Mouse (Mus musculus): ENCODE measurements around the gene Ppfibp1.

The Ppfibp1 gene

DNA sequence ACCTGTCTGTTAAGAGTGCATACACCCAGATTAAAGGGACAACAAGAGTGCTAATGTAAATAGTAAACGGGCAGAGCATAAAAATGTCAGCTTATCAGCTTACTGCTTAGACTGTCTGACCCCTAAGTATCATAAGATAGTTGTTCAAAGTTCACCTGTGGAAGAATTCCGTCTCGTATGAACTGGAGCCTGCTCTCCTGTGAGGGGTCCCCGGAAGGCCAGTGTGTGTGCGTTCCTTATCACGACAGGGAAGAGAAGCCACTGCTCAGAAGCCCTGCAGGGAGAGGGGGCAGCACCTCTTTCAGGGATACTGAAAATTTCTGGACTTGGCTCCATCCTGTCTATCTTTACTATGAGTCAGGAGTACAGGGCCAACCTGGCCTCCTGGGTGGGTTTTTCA is 108.7 kb downstream of the Ppfibp1 start:
- no peak for DNase-seq

DNA sequence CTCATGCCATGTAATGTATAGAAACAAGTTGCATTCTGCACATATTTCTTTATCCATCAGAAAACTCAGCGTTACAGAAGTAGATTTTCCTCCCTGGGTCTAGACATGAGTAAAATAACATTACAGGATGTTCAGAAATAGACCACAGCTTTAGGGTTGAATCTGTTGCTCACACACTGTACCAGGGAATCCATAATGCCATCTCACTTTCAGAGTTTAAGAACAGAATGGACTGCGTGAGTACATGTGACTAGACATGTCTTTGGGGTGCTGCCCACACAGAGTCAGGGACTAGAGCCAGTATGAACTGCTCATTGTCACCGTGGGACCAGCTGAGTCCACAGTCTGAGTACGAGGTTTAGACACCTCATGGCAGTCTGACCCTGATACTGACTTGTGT is 110.4 kb downstream of the Ppfibp1 start:
- no peak for DNase-seq

DNA sequence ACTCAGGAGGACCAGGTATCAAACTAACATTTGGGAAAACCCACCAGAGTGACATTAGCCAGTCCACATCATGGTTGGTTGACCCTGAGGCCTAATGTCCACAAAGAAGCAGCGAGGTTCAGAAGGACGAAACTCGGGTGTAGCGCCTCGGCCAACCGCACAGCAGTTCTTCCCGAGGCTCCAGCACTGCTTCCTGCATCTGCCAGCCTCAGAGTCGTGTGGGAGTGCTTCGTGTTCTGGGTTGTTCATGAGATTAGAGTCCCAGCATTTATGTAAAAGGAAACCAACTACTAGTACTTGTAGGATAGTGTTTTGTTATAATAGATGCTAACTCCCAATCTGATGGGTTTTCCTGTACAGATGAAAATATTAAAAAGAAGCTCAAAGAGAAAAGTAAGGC is 111.0 kb downstream of the Ppfibp1 start:
- DNase-seq, result no peak

DNA sequence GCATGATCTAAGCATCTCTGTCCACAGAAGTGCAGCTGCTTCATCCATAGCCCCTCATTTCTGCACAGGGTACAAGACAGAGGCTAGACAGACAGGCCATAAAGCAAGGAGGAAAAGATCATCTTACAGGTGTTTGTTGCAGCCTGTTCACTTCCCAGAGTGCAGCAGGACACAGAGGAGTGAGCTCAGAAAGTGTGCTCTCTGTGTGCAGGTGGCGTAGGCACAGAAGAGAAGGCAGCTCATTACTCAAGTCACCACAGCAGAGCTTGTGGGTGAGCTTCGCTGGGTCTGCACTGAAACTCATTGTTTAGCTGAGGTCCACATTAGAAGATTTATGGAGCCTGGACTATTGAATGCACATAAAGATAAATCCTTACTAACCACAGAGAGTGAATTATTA is 111.5 kb downstream of the Ppfibp1 start:
- DNase-seq, result no peak

DNA sequence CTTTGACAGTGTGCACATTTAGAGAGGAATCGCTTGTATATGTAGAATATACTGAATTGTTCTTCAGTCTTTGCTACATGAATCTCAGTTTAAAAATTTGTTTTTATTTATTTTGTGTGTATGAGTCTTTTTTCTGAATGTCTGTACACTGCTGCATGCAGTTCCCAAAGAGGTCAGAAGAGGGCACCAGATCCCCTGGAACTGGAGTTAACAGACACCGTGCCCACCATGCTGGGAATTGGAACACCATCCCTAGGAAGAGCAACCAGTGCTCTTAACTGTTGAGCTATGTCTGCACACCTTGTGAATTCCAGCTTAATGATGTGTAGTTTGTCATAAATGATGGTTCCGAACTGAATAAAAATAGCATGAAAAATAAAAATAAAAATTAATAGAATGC is 119.9 kb downstream of the Ppfibp1 start:
- DNase-seq, result no peak

DNA sequence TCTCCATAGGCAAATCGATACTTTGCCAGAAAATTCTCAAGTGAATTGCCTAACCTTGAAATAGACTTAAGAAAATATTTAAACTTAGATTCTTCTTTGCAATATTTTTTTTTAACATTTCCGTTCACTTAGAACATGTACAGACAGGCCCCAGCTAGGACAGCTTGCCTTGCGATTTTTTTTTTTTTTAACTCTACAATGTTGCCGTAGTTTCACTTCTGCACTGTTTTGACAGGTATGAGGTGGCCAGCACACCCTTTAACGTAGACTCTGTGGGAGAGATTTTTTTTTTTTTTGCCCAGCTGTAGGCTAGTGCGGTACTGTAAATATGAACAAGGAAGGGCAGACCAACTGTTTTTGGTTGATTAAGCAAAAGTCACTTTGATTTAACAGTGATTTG is 122.1 kb downstream of the Ppfibp1 start:
- no peak for DNase-seq

DNA sequence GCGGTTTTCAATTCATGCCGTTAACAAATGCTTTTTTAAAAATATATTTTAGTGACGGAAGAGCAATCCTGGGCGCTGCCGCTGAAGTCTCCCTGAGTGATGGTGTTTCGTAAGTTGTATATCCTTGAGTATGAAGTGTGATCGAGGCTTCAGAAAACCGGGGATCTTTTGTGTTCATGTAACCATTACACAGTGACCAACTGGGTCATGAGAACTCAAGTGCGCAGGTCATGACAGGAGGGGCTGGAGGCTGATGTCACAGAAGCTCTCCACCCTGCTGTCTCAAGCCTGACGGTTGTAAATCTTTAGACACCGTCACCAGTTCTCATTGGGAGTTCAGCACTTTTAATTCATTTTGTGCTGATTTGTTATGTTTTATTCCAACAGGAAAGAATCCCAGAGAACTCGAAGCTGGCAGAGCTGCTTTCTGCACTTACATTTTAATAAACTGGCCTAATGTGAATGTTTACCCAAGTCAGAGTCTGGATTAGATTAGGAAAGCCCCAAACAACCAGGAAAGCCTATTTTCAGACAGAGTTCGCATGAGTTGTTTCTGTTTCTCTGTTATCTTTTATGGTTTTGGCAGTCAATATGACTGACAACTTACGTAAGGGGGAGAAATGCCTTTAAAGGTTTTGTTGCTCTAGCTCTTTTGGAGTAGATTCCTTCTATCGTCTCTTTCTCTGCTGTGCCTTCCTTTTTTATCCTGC is 122.7 kb downstream of the Ppfibp1 start:
- no peak for DNase-seq

DNA sequence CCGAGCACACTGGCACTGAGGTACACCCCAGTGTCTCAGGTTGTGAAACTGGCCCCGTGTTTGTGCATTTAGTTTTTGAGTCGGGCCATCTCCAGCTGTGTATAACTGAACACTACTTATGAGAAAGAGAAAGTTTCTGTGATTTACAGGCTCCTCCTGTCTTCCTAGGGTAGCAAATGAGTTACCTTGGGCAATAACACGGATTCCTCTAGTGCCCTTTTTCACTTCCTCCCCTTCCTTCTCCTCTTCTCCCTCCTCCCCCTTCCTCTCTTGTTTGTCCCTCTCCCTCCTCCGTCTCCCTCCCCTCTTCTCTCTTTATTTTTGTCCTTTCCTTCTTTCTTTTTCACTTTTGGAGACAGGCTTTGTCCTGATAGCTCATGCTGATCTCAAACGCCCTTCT is 123.3 kb downstream of the Ppfibp1 start:
- DNase-seq, result no peak

DNA sequence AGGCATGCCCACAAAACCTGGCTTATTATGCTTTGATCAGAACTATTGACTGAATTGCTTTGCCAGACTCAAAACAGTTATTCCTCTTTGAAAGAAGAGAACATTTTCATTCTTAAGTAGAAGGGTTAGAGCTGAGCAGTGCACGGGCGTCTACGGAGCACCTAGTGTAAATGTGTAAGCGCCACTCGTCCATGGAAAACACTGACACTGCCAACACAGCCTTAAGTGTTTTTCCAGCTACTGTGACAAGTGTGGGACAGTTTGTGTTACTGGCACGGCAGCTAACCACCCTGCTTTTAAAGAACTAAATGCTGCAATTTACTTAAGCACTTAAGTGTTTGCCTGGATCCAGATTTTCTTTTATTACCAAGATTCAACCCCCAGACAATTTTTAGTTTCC is 123.7 kb downstream of the Ppfibp1 start:
- DNase-seq, result no peak

DNA sequence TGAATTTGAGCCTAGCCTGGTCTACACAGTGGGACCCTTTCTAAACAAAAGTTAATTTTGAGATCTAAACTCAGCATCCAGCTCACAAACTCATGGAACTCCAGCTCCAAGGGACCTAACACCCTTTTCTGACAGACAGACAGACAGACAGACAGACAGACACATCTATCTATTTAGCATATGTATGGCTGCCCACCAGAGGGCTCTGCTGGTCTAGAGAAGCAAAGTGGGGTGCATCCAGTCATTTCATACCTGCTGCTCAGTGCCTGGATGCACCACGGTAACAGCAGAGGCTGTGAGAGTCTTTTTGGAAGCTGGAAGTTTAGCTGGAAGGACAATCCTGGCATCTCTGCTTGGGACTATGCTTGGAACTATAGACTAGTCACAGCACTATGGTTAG is 125.3 kb downstream of the Ppfibp1 start:
- no peak for DNase-seq

DNA sequence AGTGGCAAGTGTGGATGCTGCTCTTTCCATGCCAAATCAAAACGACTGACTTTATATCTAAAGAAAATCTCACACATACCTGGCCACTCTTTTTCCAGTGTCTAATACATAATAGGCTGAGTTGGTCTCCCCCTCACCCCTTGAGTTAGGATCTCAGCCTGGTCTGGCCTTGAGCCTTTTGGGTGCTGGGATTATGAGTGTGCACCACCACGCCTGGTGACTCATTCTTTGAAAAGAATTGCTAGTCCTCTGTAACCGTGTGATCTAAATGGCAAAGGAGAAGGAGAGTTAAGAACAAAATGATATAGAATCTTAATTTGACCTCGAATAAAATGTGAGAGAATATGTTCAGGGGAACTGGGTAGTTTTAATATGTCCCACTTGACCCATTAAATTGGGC is 129.6 kb downstream of the Ppfibp1 start:
- no peak for DNase-seq

DNA sequence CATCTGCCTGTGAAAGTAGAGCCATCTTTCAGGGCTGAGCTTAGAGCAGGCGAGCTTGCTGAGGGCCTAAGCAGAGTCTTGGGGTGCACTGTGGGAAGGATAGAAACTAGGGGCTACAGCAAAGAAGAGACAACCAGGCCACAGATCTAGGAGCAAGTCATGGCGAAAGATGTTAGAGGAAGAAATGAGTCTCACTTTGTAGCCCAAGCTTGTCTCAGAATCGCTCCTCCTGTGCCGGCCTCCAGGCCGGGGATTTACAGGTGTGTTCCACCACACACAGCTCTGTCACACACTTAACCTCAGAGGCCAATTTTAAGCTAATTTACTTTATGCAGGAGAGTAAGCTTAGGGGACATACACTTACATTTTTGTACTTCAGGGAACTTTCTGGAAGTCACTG is 130.1 kb downstream of the Ppfibp1 start:
- no peak for DNase-seq

DNA sequence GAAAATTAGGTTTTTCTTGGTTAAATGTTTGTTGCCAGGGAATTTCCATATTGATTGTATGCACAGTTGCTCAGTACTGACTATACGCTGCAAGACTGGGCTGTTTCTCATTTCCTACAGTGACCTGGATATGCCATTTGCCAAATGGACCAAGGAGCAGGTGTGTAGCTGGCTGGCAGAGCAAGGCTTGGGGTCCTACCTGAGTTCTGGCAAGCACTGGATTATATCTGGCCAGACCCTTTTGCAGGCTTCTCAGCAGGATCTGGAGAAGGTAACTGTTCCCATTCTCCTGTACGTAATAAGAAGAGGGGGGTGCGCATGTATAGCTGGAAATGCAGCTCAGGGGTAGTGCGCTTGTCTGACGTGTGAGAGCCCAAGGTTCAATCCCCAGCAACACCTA is 132.9 kb downstream of the Ppfibp1 start:
- no peak for DNase-seq

DNA sequence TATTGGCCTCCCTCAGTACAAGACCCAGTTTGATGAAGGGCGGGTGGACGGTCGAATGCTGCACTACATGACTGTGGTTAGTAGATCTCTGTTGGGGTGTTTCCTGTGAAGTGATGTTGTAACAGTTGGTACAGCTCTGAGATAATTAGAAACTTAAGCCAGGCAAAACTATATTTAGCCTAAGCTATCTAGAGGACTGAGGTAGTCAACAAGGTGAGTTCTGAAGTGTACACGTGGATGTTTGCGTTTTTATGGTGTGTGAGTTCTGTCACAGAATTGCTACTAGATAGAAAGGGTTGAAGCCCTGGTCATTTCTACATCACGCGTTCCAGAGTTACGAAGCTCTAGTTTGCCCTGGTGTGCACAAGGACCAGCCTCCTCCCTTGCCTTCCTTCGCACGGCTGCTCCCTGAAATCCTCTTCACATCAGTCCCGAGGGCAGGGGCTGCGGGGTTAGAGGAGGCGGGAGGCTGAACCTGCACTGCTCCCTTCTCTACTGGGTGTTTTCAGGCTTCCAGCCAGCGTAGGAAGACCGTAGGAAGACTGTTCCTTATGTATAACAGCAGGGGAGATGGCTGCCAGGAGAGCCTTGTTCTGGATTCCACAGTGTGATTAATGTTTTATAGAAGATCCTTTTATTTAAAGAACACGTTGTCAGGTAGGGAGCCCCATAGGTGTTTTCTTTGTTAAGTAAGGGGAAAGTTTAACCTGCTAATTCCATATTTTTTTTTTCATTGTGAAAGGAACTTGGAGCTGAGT is 134.3 kb downstream of the Ppfibp1 start:
- DNase-seq, result peak; percentile 95

DNA sequence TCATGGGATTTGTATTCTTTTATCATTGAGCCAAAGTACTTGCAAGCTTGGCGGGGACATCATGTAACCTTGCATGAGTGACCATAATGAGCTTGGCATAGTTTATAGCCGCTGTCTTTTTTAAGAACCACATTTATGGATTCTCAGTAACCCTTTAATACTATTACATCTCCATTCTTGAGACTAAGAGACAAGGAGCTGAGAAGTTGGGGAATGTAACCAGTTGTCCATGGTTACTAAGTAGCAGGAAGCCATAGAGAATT is 134.8 kb downstream of the Ppfibp1 start:
- peak; percentile 90 for DNase-seq

DNA sequence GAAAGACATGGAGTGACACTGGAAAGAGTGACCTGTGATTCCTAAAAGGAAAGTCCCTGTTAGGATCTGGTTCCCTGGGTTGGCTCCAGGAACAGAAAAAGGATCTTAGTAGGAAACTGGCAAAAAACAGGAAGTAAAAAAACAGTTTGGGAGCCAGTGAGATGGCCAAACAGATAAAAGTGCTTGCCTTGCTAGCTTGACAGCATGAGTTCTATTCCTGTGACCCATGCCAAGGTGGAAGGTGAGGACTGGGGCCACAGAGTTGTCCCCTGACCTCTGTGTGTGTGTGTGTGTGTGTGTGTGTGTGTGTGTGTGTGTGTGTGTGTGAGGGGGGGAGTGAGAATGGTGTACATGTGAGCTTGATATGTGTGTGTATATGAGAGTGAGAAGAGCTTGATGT is 135.3 kb downstream of the Ppfibp1 start:
- DNase-seq, result peak; percentile 65

DNA sequence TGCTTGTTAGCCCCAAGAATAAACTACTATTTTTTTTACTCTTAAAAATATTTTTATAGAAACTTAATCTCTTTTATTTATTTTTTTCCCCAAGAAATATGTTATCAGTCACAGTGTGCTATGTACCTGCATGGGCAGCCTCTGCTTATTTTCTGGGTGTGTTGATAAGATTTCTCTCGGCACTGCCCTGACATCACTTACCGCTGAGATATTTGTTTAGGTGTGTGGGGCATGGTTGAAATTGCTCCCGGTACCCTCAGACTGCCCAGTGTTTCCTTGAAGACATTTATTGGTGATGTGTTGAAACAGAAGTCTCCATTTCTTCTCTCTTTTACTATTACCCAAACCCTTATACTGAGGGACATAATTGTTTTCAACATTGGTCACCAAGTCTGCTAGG is 136.5 kb downstream of the Ppfibp1 start:
- peak; percentile 42 for DNase-seq

DNA sequence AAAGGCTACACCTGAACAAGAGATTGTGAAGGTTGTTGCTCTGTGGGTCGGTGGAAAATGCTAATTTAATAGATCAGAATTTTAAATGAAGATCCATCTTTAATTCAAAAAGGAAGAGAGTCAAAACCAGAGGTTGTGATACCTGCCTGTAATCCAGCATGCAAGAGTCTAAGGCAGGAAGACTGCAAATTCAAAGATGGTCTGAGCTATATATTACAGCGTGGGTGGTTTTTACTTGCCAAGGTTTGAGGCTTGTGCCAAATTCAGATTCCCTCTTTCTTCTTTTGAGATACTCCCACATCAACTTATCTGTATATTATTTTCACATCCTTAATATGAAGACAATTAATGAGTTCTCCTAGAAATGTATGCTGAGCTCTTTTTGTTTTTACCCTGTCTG is 140.1 kb downstream of the Ppfibp1 start:
- no peak for DNase-seq

DNA sequence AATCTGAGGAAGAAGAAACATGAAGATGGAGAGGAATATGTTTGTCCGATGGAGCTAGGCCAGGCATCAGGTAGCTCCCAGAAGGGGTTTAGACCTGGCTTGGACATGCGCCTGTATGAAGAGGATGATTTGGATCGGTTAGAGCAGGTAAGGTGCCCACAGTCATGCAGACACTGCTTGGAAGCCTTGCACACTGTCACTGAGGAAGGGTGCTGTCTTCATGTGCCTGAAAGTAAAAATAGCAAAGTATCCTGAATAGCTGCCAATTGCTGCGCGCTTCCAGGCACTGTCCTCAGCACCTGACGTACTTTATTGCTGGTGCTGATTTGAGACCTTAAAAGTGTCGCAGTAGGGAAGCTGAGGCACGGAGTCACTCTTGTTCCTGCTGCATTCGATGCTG is 141.3 kb downstream of the Ppfibp1 start:
- DNase-seq, result peak; percentile 92

DNA sequence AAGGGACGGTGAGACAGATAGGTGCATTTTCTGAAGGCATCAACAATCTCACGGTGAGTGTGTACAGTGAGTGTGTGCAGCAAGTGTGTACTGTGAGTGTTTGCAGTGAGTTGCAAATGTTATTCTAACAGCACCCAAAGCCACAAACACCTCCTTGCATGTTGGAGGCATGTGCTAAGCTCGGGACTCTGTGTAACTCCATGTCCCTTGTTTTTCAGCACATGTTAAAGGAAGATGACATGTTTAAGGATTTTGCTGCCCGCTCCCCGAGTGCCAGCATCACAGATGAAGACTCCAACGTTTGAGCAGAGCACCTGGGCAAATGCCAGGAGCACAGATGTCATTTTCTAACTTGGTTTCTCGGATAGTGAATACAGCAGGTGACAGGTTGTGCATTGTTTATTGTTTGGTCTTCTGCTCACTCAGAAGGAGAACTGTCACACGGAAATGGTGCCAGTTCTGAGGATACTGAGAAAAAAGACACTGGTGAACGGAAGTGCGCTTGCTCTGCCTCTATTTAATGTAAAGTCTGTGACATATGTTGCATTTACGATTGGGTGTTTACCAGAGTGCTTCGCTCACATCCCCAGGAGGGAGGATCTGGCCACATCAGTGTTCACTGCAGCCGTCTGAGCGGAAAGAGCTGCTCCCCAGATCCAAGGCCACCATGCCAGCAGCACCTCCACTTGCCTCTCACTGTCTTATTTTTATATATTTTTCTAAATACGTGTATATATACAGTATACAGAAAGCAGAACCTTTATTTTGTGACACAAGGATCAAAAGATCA is 142.0 kb downstream of the Ppfibp1 start:
- peak; percentile 59 for DNase-seq

DNA sequence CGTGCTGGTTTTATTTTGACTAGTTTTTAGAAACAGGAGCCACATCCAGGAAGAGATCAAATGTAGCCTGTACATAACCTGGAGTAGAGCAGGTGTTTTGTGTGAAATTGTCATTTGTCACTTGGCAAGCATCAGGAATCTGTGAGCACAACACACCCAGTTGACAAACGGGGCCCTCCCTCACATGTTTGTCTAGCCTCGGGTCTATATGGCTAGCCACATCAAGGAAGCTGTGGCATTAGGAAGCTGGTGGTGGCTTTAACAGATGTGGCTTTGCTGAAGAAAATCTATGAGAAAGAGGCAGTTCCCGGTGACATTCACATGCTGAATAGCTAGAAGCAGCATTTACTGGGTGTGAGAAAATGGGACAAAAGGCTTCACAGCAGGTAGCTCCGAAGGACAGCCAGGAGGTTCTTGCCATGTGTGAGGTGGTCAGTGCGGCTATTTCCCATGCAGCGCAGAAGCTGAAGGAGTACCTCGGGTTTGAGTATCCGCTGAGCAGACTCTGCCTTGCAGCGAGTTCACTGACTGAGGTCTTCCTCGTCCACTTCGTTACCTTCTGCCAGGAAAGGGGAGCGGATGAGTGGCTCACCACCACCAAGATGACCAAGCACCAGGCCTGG is 144.1 kb downstream of the Ppfibp1 start, which contains the start of gene Rep15:
TSS of gene Rep15 (plus strand) at position 282 of the 623 bp plus-strand sequence.
- DNase-seq, result peak; percentile 79

DNA sequence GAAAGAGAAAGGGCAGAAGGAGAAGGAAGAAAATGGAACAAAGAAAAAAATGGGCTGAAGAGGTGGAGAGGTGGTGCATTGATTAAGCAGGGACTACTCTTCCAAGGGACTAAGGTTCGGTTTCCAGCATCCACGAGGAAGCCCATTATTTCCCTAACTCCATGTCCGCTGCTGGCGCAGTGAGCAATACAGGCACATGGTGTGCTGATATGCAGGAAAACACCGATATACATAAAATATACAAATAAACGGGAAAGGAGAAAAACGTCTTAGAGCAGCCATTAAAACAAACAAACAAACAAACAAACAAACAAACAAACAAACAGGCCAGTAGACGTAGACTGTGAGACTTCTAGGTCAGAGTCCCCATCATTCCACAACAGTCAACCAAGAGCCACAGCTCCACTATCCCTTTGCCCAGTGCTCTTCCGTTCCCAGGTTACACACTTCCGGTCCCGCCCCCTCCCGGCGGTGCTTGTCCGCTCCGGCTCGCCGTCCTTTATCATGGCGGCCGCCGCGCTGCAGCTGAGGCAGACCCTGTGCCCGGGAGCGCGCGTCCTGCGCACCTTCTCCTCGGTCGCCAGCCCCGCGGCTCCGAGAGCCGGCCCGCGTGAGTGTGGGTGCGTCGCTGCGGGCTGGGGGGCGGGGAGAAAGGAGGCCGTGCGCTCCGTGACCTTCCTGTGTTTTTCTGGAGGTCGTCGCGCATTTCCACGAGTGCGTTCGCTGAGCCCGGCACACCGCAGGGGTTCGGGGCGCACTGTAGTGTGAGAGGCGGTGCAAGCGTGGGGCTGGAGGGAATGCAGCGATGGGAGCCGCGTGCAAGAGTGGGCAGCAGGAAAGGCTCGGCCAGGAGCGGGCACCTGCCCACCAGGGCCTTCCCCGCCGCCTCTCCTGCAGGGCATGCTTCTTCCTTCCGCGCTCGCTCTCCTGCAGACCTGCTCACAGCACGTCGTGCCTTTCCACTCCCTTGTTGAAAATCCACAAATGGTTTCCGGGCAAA is 154.3 kb downstream of the Ppfibp1 start, which contains the start of gene Mrps35:
TSS of gene Mrps35 (plus strand) at position 474 of the 1,000 bp plus-strand sequence.
- DNase-seq, result peak; percentile 98

Measured in heart, adult 11 months (tissue).